Mouse (Mus musculus): ENCODE measurements around the gene Sptan1. TPM values are rescaled to one million over a fixed set of nuclear protein-coding genes. Genes with fewer than 3 reads are reported as not detected.

The Sptan1 gene
- total and polyA plus RNA-seq, 3 experiments, result 73.8 to 113 (median 88.0) TPM

DNA sequence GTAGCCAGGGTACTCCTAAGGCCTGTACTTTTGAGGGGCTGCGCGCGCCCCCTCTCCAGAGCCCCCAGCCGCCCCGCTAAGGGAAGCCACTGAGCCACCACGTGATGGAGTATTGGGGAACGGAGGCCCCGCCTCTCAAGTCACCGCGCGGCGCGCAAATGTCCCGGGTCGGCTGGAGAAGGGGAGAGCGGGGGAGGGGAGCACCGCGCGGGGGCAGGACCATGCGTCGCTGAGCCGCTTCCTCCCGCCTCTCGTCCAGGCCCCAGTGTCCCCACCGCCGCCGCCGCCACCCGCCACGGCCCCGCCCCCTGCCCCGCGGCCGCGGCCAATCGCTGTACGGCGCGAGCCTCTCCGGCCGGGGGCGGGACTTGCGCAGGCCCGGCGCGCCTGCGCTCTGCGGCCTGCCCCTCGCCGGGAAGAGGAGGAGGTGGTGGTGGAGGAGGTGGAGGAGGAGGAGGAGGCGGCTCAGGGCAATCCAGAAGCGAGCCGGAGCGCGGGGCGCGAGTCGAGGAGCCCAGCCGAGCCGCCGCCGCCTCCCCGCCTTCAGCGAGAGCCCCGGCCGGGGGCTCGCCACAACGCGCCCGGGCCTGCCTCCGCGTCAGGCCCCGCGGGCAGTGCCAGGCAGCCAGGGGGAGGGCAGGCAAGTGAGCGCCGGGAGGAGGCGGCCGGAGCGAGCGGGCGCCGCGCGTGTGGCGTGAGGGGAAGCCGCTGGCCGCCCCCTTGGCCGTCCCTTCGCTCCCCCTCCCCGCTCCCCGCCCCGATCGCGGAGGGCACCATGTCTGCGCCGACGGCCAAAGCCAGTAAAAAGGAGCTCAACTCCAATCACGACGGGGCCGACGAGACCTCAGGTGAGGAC, 100.9 kb downstream of the Sptan1 start (continued):
- TF ChIP-seq JUND (conservative IDR thresholded peaks at IDR 0.05; ENCODE audit: low read depth, low read length) (no peak), ZC3H11A (IDR thresholded peaks at IDR 0.05; ENCODE audit: low read depth, low read length) (no peak), HCFC1 (IDR thresholded peaks at IDR 0.05; ENCODE audit: low read depth, low read length) (no peak; the same call in 1 of the 2 replicates), SIN3A (IDR thresholded peaks at IDR 0.05; ENCODE audit: low read length) (peak; percentile 78), POLR2A (IDR thresholded peaks at IDR 0.05; ENCODE audit: low read depth, low read length) (peak; percentile 79), KAT2A (IDR thresholded peaks at IDR 0.05; ENCODE audit: insufficient replicate concordance, low read length) (no peak), IRF4 (IDR thresholded peaks at IDR 0.05; ENCODE audit: low read depth, low read length) (no peak), EP300 (IDR thresholded peaks at IDR 0.05; ENCODE audit: low read length) (no peak), NELFE (IDR thresholded peaks at IDR 0.05; ENCODE audit: low read depth, low read length) (peak; percentile 12; the same call in 1 of the 2 replicates), NRF1 (IDR thresholded peaks at IDR 0.05; ENCODE audit: low read depth, low read length) (peak; percentile 93), POLR2AphosphoS2 (IDR thresholded peaks at IDR 0.05; ENCODE audit: low read depth, low read length) (no peak), ELF1 (IDR thresholded peaks at IDR 0.05; ENCODE audit: low read depth, low read length) (peak; percentile 32; the same call in 1 of the 2 replicates)

DNA sequence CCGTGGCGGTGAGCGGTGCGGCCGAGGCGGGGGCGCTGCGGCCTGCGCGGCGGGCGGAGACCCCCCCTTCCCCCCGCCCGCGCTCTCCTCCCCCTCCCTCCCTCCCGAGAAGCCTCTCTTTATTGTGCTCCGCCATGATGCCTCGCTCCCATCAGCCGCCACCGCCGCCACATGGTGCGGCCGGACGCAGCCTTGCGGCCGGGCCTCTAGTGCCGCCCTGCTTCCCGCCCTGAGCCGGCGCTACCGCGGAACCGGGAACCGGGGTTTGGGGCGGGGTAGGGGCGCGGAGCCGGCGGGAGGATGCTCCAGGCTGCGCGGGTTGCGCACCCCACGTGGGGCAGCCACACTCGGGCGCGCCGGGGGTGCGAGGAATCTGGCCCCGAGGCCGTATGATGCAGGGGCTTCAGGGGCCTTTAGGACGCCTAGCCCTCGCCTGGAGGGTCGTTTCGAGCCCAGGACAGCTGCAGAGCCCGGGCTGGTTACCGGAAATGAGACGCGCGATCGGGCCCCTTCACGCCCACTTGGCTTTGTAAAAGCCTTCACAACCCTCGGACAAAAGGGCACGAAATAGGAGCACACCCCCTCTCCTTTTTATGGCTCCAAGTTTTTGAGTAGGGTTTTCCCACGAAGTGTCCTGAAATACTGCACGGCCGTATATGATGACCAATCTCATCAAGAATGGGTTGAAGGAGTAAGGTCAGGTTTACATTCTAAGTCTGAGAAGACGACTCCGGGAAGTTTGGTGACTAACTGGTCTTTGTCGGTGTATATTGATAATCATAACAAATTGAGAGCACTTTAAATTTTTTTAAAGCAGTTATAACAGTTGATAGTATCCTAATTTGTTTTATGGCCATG, 101.9 kb downstream of the Sptan1 start:
- Histone ChIP-seq H3K4me2 (ENCODE audit: insufficient read depth, low read depth, poor library complexity, severe bottlenecking) (peak overlapping the region; percentile 97; the same call in 1 of the 2 replicates), H3K36me3 (replicated peaks in 1 of 2; ENCODE audit: control insufficient read depth in 1 of 2, insufficient read depth in 1 of 2, low read length in 1 of 2) (peaks cover 25 to 35% of the 10 kb centered on the region in 2 experiments), H3K79me2 (replicated peaks; ENCODE audit: control insufficient read depth, extremely low read depth, insufficient read depth, poor library complexity, severe bottlenecking) (peaks cover 78% of the 10 kb centered on the region), H3K9me3 (replicated peaks; ENCODE audit: low read length) (no peaks in the 10 kb centered on the region), H3K27me3 (replicated peaks) (no peaks in the 10 kb centered on the region), H3K4me3 (replicated peaks in 1 of 3; ENCODE audit: low read depth in 2 of 3, low read length in 2 of 3, poor library complexity in 1 of 3) (peak overlapping the region; percentile 91 to 99 (median 98)), H3K27ac (ENCODE audit: insufficient read depth, low read depth) (peak overlapping the region; percentile 90), H3K9ac (ENCODE audit: insufficient read depth, low read depth) (peak overlapping the region; percentile 90), H3K4me1 (ENCODE audit: control insufficient read depth in 1 of 2, insufficient read depth in 2 of 2) (peaks cover 6 to 13% of the 10 kb centered on the region in 2 experiments; a peak in 3 of 4 replicates)
- TF ChIP-seq EP300 (IDR thresholded peaks at IDR 0.05; ENCODE audit: low read length) (no peak), ZC3H11A (IDR thresholded peaks at IDR 0.05; ENCODE audit: low read depth, low read length) (no peak), NELFE (IDR thresholded peaks at IDR 0.05; ENCODE audit: low read depth, low read length) (0 out of 2 replicates have a peak, but pooled peaks have one; percentile 28), E2F4 (IDR thresholded peaks at IDR 0.05; ENCODE audit: insufficient replicate concordance, low read depth, low read length) (no peak), SIN3A (IDR thresholded peaks at IDR 0.05; ENCODE audit: low read length) (peak; percentile 71), ZNF384 (IDR thresholded peaks at IDR 0.05; ENCODE audit: low read depth, low read length) (no peak), HCFC1 (IDR thresholded peaks at IDR 0.05; ENCODE audit: low read depth, low read length) (no peak), TCF12 (IDR thresholded peaks at IDR 0.05; ENCODE audit: low read depth, low read length) (peak; percentile 42), ETS1 (conservative IDR thresholded peaks at IDR 0.05; ENCODE audit: low read depth, low read length) (no peak), NRF1 (IDR thresholded peaks at IDR 0.05; ENCODE audit: low read depth, low read length) (no peak), KAT2A (IDR thresholded peaks at IDR 0.05; ENCODE audit: insufficient replicate concordance, low read length) (no peak), PAX5 (IDR thresholded peaks at IDR 0.05; ENCODE audit: low read length) (no peak), SMC3 (IDR thresholded peaks at IDR 0.05; ENCODE audit: low read depth, low read length) (no peak), MXI1 (IDR thresholded peaks at IDR 0.05; ENCODE audit: low read depth, low read length) (peak; percentile 84; the same call in 1 of the 2 replicates), TBP (conservative IDR thresholded peaks at IDR 0.05; ENCODE audit: low read depth, low read length) (no peak), MAX (IDR thresholded peaks at IDR 0.05; ENCODE audit: low read length) (peak; percentile 29; the same call in 1 of the 2 replicates), RCOR1 (conservative IDR thresholded peaks at IDR 0.05; ENCODE audit: low read depth, low read length) (no peak), JUND (conservative IDR thresholded peaks at IDR 0.05; ENCODE audit: low read depth, low read length) (no peak), ZMIZ1 (IDR thresholded peaks at IDR 0.05; ENCODE audit: low read depth, low read length) (no peak), MYC (IDR thresholded peaks at IDR 0.05; ENCODE audit: low read depth, low read length) (peak; percentile 46; the same call in 1 of the 2 replicates)
- in situ Hi-C loops (cut with MboI; ENCODE audit: low pct_ligation_motif_present, low pct_unique_long_range_greater_than_20kb, low sequenced_read_pairs), result no loop called here
- dilution Hi-C loops (cut with MboI; ENCODE audit: extremely low pct_ligation_motif_present, extremely low pct_unique_long_range_greater_than_20kb, low sequenced_read_pairs), result no loop called here
- no peak for DNase-seq (ENCODE audit: extremely low read depth)
